ENCODE assay signal across 1 mouse cellular context in the genomic region with DNA sequence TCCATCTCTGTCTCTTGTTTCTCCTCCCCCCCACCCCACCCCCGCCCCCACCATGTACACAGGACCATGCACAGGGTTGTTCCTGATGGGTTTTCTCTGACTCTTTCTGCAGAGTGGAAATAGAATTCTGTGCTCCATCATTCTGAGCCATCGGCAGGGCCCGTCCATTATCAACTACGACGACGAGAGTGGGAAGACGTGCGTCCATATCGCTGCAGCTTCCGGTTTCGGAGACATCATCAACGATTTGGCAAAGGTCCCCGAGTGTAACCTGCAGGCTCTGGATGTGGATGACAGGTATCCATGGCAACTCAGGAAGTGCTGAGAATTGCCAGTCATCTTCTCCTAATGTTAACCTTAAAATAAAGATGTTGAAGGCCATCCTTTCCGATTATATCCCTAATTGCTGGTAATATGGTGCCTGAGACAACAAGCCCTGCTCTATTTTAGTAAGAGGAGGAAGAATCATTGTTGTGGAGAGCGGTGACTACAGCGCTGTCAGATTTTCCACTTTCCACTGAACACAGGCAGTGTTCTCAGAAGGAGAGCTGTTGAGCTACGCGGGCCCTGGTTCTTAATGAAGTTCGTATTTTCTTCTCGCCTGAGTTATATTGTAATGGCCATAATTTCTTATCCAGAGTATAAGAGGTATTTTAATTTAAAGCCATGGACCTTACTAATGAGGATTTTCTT.
TF ChIP-seq lines count a peak whose summit lies in the region.

No protein-coding gene starts in this region.

TF ChIP-seq in CH12.LX, 34 proteins besides CTCF, POLR2A, EP300 and RAD21 (continued from another document):
- peak; percentile 58; the same call in 1 of the 2 replicates for TF ChIP-seq MAX (IDR thresholded peaks at IDR 0.05; ENCODE audit: low read length)
- TF ChIP-seq SMC3 (IDR thresholded peaks at IDR 0.05; ENCODE audit: low read depth, low read length) = no peak
- no peak for TF ChIP-seq TCF12 (IDR thresholded peaks at IDR 0.05; ENCODE audit: low read depth, low read length)
- TF ChIP-seq BHLHE40 (IDR thresholded peaks at IDR 0.05; ENCODE audit: low read depth, low read length) = no peak
- no peak for TF ChIP-seq MAFK (IDR thresholded peaks at IDR 0.05; ENCODE audit: insufficient replicate concordance, low read length)
